Mouse (Mus musculus) kidney, adult 2 months (tissue): ENCODE measurements around the gene Mcts2.
A peak's percentile ranks its signal among the peaks of the same experiment; 100 is the strongest.

ENCODE experiments used
- CTCF ChIP-seq: fragments of 200-500 bp; conservative IDR thresholded peaks from 2 replicates; pipeline ENCODE4 v1.5.1; 2011; ENCODE audit warnings: low read depth, mild to moderate bottlenecking, control low read depth, low read length, moderate library complexity, mixed read lengths; ENCODE audit not compliant: insufficient read depth, insufficient read length
- POLR2A ChIP-seq: fragments of 200-500 bp; IDR thresholded peaks from one replicate; pipeline ENCODE4 v1.6.1; 2011; ENCODE audit warnings: low read depth, low read length, control low read depth

DNA sequence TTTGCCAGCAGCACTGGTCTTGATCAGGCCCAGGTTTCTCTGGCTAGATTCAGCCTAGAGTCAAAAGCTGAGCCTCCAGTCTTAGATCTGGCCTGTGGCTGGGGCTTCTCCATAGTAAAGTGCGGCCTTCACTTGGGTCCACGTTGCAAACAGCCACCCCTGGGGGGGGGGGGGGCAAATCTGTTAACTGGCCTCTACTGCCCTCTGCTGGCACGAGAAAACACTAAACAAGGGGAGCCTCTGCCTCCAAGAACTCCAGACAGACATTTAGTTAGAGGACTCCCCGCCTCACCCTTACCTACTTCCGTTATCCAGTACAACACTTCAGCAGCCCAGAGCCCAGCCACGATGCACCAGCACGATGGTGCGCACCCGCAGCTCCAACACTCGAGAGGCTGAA, 29.4 kb upstream of the Mcts2 start:
- TF ChIP-seq CTCF = peak; percentile 58
- TF ChIP-seq POLR2A = no peak
